Mouse (Mus musculus) stomach, embryonic 16.5 days (tissue): Measurements from ENCODE around the gene Pm20d2. TPM values are rescaled to one million over a fixed set of nuclear protein-coding genes. Genes with fewer than 3 reads are reported as not detected.

Experiments used
- ATAC-seq: fragments of 200-750 bp; cut with Nextera tagmentation; 2 replicates; pipeline ENCODE4 v1.8.0; 2017; ENCODE audit warnings: moderate number of reproducible peaks, moderate TSS enrichment; ENCODE audit not compliant: insufficient read depth, low FRiP score
- H3K27ac ChIP-seq: fragments of 300-500 bp; sonication (generic); 2 replicates; pipeline ENCODE4 v1.5.1; 2014; ENCODE audit warnings: low read length
- H3K27me3 ChIP-seq: fragments of 300-500 bp; sonication (generic); 2 replicates; pipeline ENCODE4 v1.6.1; 2014; ENCODE audit warnings: low read length, control low read depth, mixed read lengths; ENCODE audit not compliant: control insufficient read depth, insufficient read depth
- H3K36me3 ChIP-seq: fragments of 300-500 bp; sonication (generic); 2 replicates; pipeline ENCODE4 v1.6.1; 2014; ENCODE audit warnings: low read length; ENCODE audit not compliant: control insufficient read depth, insufficient read depth
- H3K4me1 ChIP-seq: fragments of 300-500 bp; sonication (generic); 2 replicates; pipeline ENCODE4 v1.6.1; 2014; ENCODE audit warnings: low read length, control low read depth, mixed read lengths; ENCODE audit not compliant: control insufficient read depth, insufficient read depth
- H3K4me2 ChIP-seq: fragments of 300-500 bp; sonication (generic); 2 replicates; pipeline ENCODE4 v1.6.1; 2014; ENCODE audit warnings: low read depth, low read length, mixed read lengths
- H3K4me3 ChIP-seq: fragments of 300-500 bp; sonication (generic); replicated peaks from 2 replicates; pipeline ENCODE4 v1.5.1; 2014; ENCODE audit warnings: mild to moderate bottlenecking, low read length
- H3K9ac ChIP-seq: fragments of 300-500 bp; sonication (generic); 2 replicates; pipeline ENCODE4 v1.6.1; 2014; ENCODE audit warnings: low read length
- H3K9me3 ChIP-seq: fragments of 300-500 bp; sonication (generic); replicated peaks from 2 replicates; pipeline ENCODE4 v1.6.1; 2016; ENCODE audit warnings: low read length, control low read depth; ENCODE audit not compliant: control insufficient read depth
- WGBS: fragments of 180-500 bp; shearing (Covaris S2); extraction: QIAGEN DNeasy Blood & Tissue Kit; methylation state at CpG from one replicate; pipeline ENCODE4 v1.1.7; 2014; 5-methylcytosine and 5-hydroxymethylcytosine counted together
- polyA plus RNA-seq: library from polyadenylated mRNA; unstranded; fragments of >200 nt; fragmentation: Nextera tagmentation; extraction: Ambion mirVana; gene quantifications from 2 replicates; pipeline ENCODE4 v1.2.1, GENCODE M21; 2015

Gene Pm20d2
- polyA plus RNA-seq, result 0.67 and 0.96 TPM in 2 replicates

- peak within 1 kb of the TSS; percentile 85 for H3K27ac ChIP-seq
- WGBS, result 14% methylated on average over 6 of the region's 6 CpGs
- H3K9me3 ChIP-seq, result peaks cover 4% of the 10 kb centered on the region; the same call in 1 of the 2 replicates
- H3K4me2 ChIP-seq, result peak within 1 kb of the TSS; percentile 98
- no peaks in the 10 kb centered on the region for H3K27me3 ChIP-seq
- peak within 1 kb of the TSS; percentile 63 for H3K4me3 ChIP-seq
- ATAC-seq, result no peak
- peaks cover 4% of the 10 kb centered on the region for H3K4me1 ChIP-seq
- H3K9ac ChIP-seq, result peak within 1 kb of the TSS; percentile 84
- H3K36me3 ChIP-seq, result no peaks in the 10 kb centered on the region
These were observed at the start of gene Pm20d2 for GRCm38 (mm10) chr4:33189735-33190036. Gene Pm20d2, minus strand, starts transcription at chr4:33189737.

- no peaks in the 10 kb centered on the region for H3K27me3 ChIP-seq
- H3K27ac ChIP-seq, result no peak overlapping the region
- WGBS, result 89% methylated on average over 18 of the region's 18 CpGs
- H3K36me3 ChIP-seq, result no peaks in the 10 kb centered on the region
- ATAC-seq, result no peak
- H3K4me2 ChIP-seq, result no peak overlapping the region
- H3K4me3 ChIP-seq, result no peak overlapping the region
- no peaks in the 10 kb centered on the region for H3K4me1 ChIP-seq
- no peaks in the 10 kb centered on the region for H3K9me3 ChIP-seq
- H3K9ac ChIP-seq, result no peak overlapping the region
These were observed 41.3 kb upstream of the Pm20d2 start for GRCm38 (mm10) chr4:33230881-33231280.

GRCm38 (mm10) chr4:33229639-33230038 lies 40.1 kb upstream of the Pm20d2 start:
- no peak overlapping the region for H3K9ac ChIP-seq
- no peaks in the 10 kb centered on the region for H3K4me1 ChIP-seq
- no peak overlapping the region for H3K4me2 ChIP-seq
- no peak for ATAC-seq
- no peaks in the 10 kb centered on the region for H3K27me3 ChIP-seq
- H3K36me3 ChIP-seq, result no peaks in the 10 kb centered on the region
- no peak overlapping the region for H3K4me3 ChIP-seq
- H3K9me3 ChIP-seq, result no peaks in the 10 kb centered on the region
- WGBS, result 69% methylated on average over 4 of the region's 4 CpGs
- H3K27ac ChIP-seq, result no peak overlapping the region

- no peak overlapping the region for H3K4me3 ChIP-seq
These were observed 37.6 kb upstream of the Pm20d2 start for GRCm38 (mm10) chr4:33227164-33227563.

GRCm38 (mm10) chr4:33224003-33224675 lies 34.6 kb upstream of the Pm20d2 start:
- no peaks in the 10 kb centered on the region for H3K9me3 ChIP-seq
- no peaks in the 10 kb centered on the region for H3K36me3 ChIP-seq
- H3K27me3 ChIP-seq, result no peaks in the 10 kb centered on the region
- no peaks in the 10 kb centered on the region for H3K4me1 ChIP-seq
- H3K4me2 ChIP-seq, result no peak overlapping the region
- 38% methylated on average over 7 of the region's 7 CpGs for WGBS
- H3K4me3 ChIP-seq, result no peak overlapping the region
- H3K9ac ChIP-seq, result no peak overlapping the region
- H3K27ac ChIP-seq, result no peak overlapping the region
- ATAC-seq, result no peak

More at GRCm38 (mm10) chr4:33227164-33227563, 37.6 kb upstream of the Pm20d2 start:
- no peak for ATAC-seq
- WGBS, result 84% methylated on average over 7 of the region's 7 CpGs
- no peaks in the 10 kb centered on the region for H3K9me3 ChIP-seq
- no peaks in the 10 kb centered on the region for H3K4me1 ChIP-seq
- no peaks in the 10 kb centered on the region for H3K36me3 ChIP-seq
- no peak overlapping the region for H3K9ac ChIP-seq
- no peaks in the 10 kb centered on the region for H3K27me3 ChIP-seq
- H3K27ac ChIP-seq, result no peak overlapping the region
- no peak overlapping the region for H3K4me2 ChIP-seq

GRCm38 (mm10) chr4:33221847-33222246 lies 32.3 kb upstream of the Pm20d2 start:
- H3K9me3 ChIP-seq, result no peaks in the 10 kb centered on the region
- H3K9ac ChIP-seq, result no peak overlapping the region
- no peaks in the 10 kb centered on the region for H3K36me3 ChIP-seq
- H3K27ac ChIP-seq, result no peak overlapping the region
- no peaks in the 10 kb centered on the region for H3K4me1 ChIP-seq
- no peaks in the 10 kb centered on the region for H3K27me3 ChIP-seq
- H3K4me3 ChIP-seq, result no peak overlapping the region
- ATAC-seq, result no peak
- 23% methylated on average over 1 of the region's 1 CpGs for WGBS
- H3K4me2 ChIP-seq, result no peak overlapping the region

GRCm38 (mm10) chr4:33208881-33209841 lies 19.6 kb upstream of the Pm20d2 start, which contains the start of gene Srsf12:
Gene Srsf12, plus strand, starts transcription at chr4:33208991.
- H3K9ac ChIP-seq, result peak within 1 kb of the TSS; percentile 87
- no peaks in the 10 kb centered on the region for H3K9me3 ChIP-seq
- WGBS, result 3% methylated on average over 65 of the region's 65 CpGs
- H3K27me3 ChIP-seq, result no peaks in the 10 kb centered on the region
- peak within 1 kb of the TSS; percentile 58 for H3K4me3 ChIP-seq
- H3K36me3 ChIP-seq, result no peaks in the 10 kb centered on the region
- peak within 1 kb of the TSS; percentile 99 for H3K4me2 ChIP-seq
- no peak within 1 kb of the TSS for H3K27ac ChIP-seq
- ATAC-seq, result peak; percentile 71
- H3K4me1 ChIP-seq, result 0 out of 2 replicates have a peak, but pooled peaks cover 3% of the 10 kb centered on the region

- H3K4me2 ChIP-seq, result no peak overlapping the region
- 0 out of 2 replicates have a peak, but pooled peaks cover 3% of the 10 kb centered on the region for H3K4me1 ChIP-seq
- no peak overlapping the region for H3K4me3 ChIP-seq
- no peak overlapping the region for H3K27ac ChIP-seq
- H3K9ac ChIP-seq, result no peak overlapping the region
- no peaks in the 10 kb centered on the region for H3K27me3 ChIP-seq
- ATAC-seq, result no peak
- no peaks in the 10 kb centered on the region for H3K9me3 ChIP-seq
- H3K36me3 ChIP-seq, result no peaks in the 10 kb centered on the region
- 59% methylated on average over 2 of the region's 2 CpGs for WGBS
These were observed 18.0 kb upstream of the Pm20d2 start for GRCm38 (mm10) chr4:33207551-33207950.

GRCm38 (mm10) chr4:33204682-33205081 lies 15.1 kb upstream of the Pm20d2 start:
- no peaks in the 10 kb centered on the region for H3K36me3 ChIP-seq
- no peak overlapping the region for H3K27ac ChIP-seq
- H3K4me3 ChIP-seq, result no peak overlapping the region
- no peak overlapping the region for H3K4me2 ChIP-seq
- no peaks in the 10 kb centered on the region for H3K27me3 ChIP-seq
- H3K9ac ChIP-seq, result no peak overlapping the region
- 0 out of 2 replicates have a peak, but pooled peaks cover 3% of the 10 kb centered on the region for H3K4me1 ChIP-seq
- WGBS, result 8% methylated on average over 4 of the region's 4 CpGs
- 0 out of 2 replicates have a peak, but pooled peaks have one; percentile 8 for ATAC-seq
- no peaks in the 10 kb centered on the region for H3K9me3 ChIP-seq
